Mouse (Mus musculus) adrenal gland, adult 2 months (tissue): Measurements from ENCODE around the gene Nedd9. TPM values are rescaled to one million over a fixed set of nuclear protein-coding genes. Genes with fewer than 3 reads are reported as not detected.

Experiments
- DNase-seq: peaks from one replicate; pipeline ENCODE4 v3.0.0; 2021
- polyA plus RNA-seq: library from polyadenylated mRNA; depleted of rRNA; stranded (reverse); fragments of >200 nt; gene quantifications from 2 replicates; pipeline ENCODE4 v1.2.3, GENCODE M21; 2012
- total RNA-seq, 2 experiments: library from RNA; stranded (reverse); gene quantifications; 2 replicates each; pipeline ENCODE4 v1.2.3; 2021

Gene Nedd9
- total and polyA plus RNA-seq, 3 experiments: 8.7 to 31.4 (median 23.6) TPM

- no peak for DNase-seq
Measured at GRCm38 (mm10) chr13:41343163-41343886, 143.8 kb downstream of the Nedd9 start.

GRCm38 (mm10) chr13:41341422-41341821 is 145.7 kb downstream of the Nedd9 start:
- peak; percentile 65 for DNase-seq

- DNase-seq: peak; percentile 43
Measured at GRCm38 (mm10) chr13:41339653-41340351, 147.4 kb downstream of the Nedd9 start.

GRCm38 (mm10) chr13:41339195-41339594 is 148.0 kb downstream of the Nedd9 start:
- DNase-seq: no peak

- peak; percentile 38 for DNase-seq
Measured at GRCm38 (mm10) chr13:41337407-41337806, 149.8 kb downstream of the Nedd9 start.

- DNase-seq: peak; percentile 92
Measured at GRCm38 (mm10) chr13:41336260-41336659, 150.9 kb downstream of the Nedd9 start.

GRCm38 (mm10) chr13:41335767-41336166 is 151.4 kb downstream of the Nedd9 start:
- DNase-seq: no peak

- no peak for DNase-seq
Measured at GRCm38 (mm10) chr13:41334641-41335000, 152.5 kb downstream of the Nedd9 start.

- DNase-seq: no peak
Measured at GRCm38 (mm10) chr13:41333889-41334640, 153.1 kb downstream of the Nedd9 start.

- DNase-seq: no peak
Measured at GRCm38 (mm10) chr13:41331671-41332340, 155.4 kb downstream of the Nedd9 start.

- DNase-seq: peak; percentile 45
Measured at GRCm38 (mm10) chr13:41330589-41331345, 156.4 kb downstream of the Nedd9 start.

- DNase-seq: no peak
Measured at GRCm38 (mm10) chr13:41330051-41330450, 157.1 kb downstream of the Nedd9 start.

- DNase-seq: no peak
Measured at GRCm38 (mm10) chr13:41328481-41328880, 158.7 kb downstream of the Nedd9 start.

- DNase-seq: no peak
Measured at GRCm38 (mm10) chr13:41327546-41327945, 159.6 kb downstream of the Nedd9 start.

- no peak for DNase-seq
Measured at GRCm38 (mm10) chr13:41326134-41326533, 161.0 kb downstream of the Nedd9 start.

GRCm38 (mm10) chr13:41325346-41325745 is 161.8 kb downstream of the Nedd9 start:
- DNase-seq: no peak

- DNase-seq: no peak
Measured at GRCm38 (mm10) chr13:41324631-41325030, 162.5 kb downstream of the Nedd9 start.

GRCm38 (mm10) chr13:41321433-41321832 is 165.7 kb downstream of the Nedd9 start:
- DNase-seq: no peak

- DNase-seq: no peak
Measured at GRCm38 (mm10) chr13:41320749-41321148, 166.4 kb downstream of the Nedd9 start.

- DNase-seq: peak; percentile 80
Measured at GRCm38 (mm10) chr13:41302716-41303115, 184.4 kb downstream of the Nedd9 start.

- no peak for DNase-seq
Measured at GRCm38 (mm10) chr13:41300037-41300436, 187.1 kb downstream of the Nedd9 start.
